Mouse (Mus musculus): ENCODE measurements around the gene Dact2.

Dact2 gene

GRCm38 (mm10) chr17:14212796-14213195, 8.7 kb upstream of the Dact2 start:
- no peak for DNase-seq (ENCODE audit: low spot score)

- no peak for DNase-seq (ENCODE audit: low spot score)
Measured at GRCm38 (mm10) chr17:14207093-14207561, 3.0 kb upstream of the Dact2 start.

- DNase-seq (ENCODE audit: low spot score): peak; percentile 45
Measured at GRCm38 (mm10) chr17:14206062-14206461, 2.0 kb upstream of the Dact2 start.

- DNase-seq (ENCODE audit: low spot score): no peak
Measured at GRCm38 (mm10) chr17:14205236-14205635, 1.1 kb upstream of the Dact2 start.

GRCm38 (mm10) chr17:14203121-14203941, 773 bp downstream of the Dact2 start:
- DNase-seq (ENCODE audit: low spot score): no peak

GRCm38 (mm10) chr17:14202291-14203030, 1.6 kb downstream of the Dact2 start:
- DNase-seq (ENCODE audit: low spot score): no peak

GRCm38 (mm10) chr17:14201281-14201787, 2.8 kb downstream of the Dact2 start:
- DNase-seq (ENCODE audit: low spot score): no peak

GRCm38 (mm10) chr17:14200206-14200605, 3.9 kb downstream of the Dact2 start:
- no peak for DNase-seq (ENCODE audit: low spot score)

- DNase-seq (ENCODE audit: low spot score): no peak
Measured at GRCm38 (mm10) chr17:14199621-14200020, 4.5 kb downstream of the Dact2 start.

GRCm38 (mm10) chr17:14192924-14193323, 11.2 kb downstream of the Dact2 start:
- DNase-seq (ENCODE audit: low spot score): no peak

- no peak for DNase-seq (ENCODE audit: low spot score)
Measured at GRCm38 (mm10) chr17:14192432-14192831, 11.7 kb downstream of the Dact2 start.

- no peak for DNase-seq (ENCODE audit: low spot score)
Measured at GRCm38 (mm10) chr17:14188455-14188854, 15.6 kb downstream of the Dact2 start.

- DNase-seq (ENCODE audit: low spot score): no peak
Measured at GRCm38 (mm10) chr17:14187096-14187495, 17.0 kb downstream of the Dact2 start.

GRCm38 (mm10) chr17:14186176-14186575, 17.9 kb downstream of the Dact2 start:
- DNase-seq (ENCODE audit: low spot score): no peak

- no peak for DNase-seq (ENCODE audit: low spot score)
Measured at GRCm38 (mm10) chr17:14184192-14184814, 19.8 kb downstream of the Dact2 start.

- no peak for DNase-seq (ENCODE audit: low spot score)
Measured at GRCm38 (mm10) chr17:14183717-14184116, 20.4 kb downstream of the Dact2 start.

GRCm38 (mm10) chr17:14182860-14183259, 21.2 kb downstream of the Dact2 start:
- no peak for DNase-seq (ENCODE audit: low spot score)

- DNase-seq (ENCODE audit: low spot score): no peak
Measured at GRCm38 (mm10) chr17:14178911-14179310, 25.2 kb downstream of the Dact2 start.

GRCm38 (mm10) chr17:14178475-14178874, 25.6 kb downstream of the Dact2 start:
- DNase-seq (ENCODE audit: low spot score): no peak

- DNase-seq (ENCODE audit: low spot score): no peak
Measured at GRCm38 (mm10) chr17:14178049-14178448, 26.1 kb downstream of the Dact2 start.

GRCm38 (mm10) chr17:14177018-14177417, 27.1 kb downstream of the Dact2 start:
- no peak for DNase-seq (ENCODE audit: low spot score)

GRCm38 (mm10) chr17:14175704-14176103, 28.4 kb downstream of the Dact2 start:
- DNase-seq (ENCODE audit: low spot score): no peak

All from ovary, postnatal 10 days (tissue).